Mouse (Mus musculus) stomach, embryonic 15.5 days (tissue): ENCODE data around the gene Sass6. TPM values are rescaled to one million over a fixed set of nuclear protein-coding genes. Genes with fewer than 3 reads are reported as not detected.

Source experiments
- ATAC-seq: fragments of 200-750 bp; cut with Nextera tagmentation; 2 replicates; pipeline ENCODE4 v1.8.0; 2017; ENCODE audit warnings: low read depth, moderate number of reproducible peaks, moderate TSS enrichment; ENCODE audit not compliant: insufficient read depth, low FRiP score
- H3K27ac ChIP-seq: fragments of 300-500 bp; sonication (generic); 2 replicates; pipeline ENCODE4 v1.5.1; 2015; ENCODE audit warnings: mild to moderate bottlenecking, inconsistent platforms
- H3K27me3 ChIP-seq: fragments of 300-500 bp; sonication (generic); replicated peaks from 2 replicates; pipeline ENCODE4 v1.6.1; 2015; ENCODE audit warnings: inconsistent platforms
- H3K36me3 ChIP-seq: fragments of 300-500 bp; sonication (generic); 2 replicates; pipeline ENCODE4 v1.6.1; 2015; ENCODE audit warnings: inconsistent platforms
- H3K4me1 ChIP-seq: fragments of 300-500 bp; sonication (generic); 2 replicates; pipeline ENCODE4 v1.6.1; 2015; ENCODE audit warnings: inconsistent platforms
- H3K4me2 ChIP-seq: fragments of 300-500 bp; sonication (generic); 2 replicates; pipeline ENCODE4 v1.6.1; 2015; ENCODE audit warnings: mild to moderate bottlenecking, inconsistent platforms
- H3K4me3 ChIP-seq: fragments of 300-500 bp; sonication (generic); replicated peaks from 2 replicates; pipeline ENCODE4 v1.5.1; 2015; ENCODE audit warnings: inconsistent platforms
- H3K9ac ChIP-seq: fragments of 300-500 bp; sonication (generic); 2 replicates; pipeline ENCODE4 v1.6.1; 2015; ENCODE audit warnings: inconsistent platforms
- H3K9me3 ChIP-seq: fragments of 300-500 bp; sonication (generic); 2 replicates; pipeline ENCODE4 v1.6.1; 2016; ENCODE audit warnings: inconsistent platforms
- WGBS: fragments of 180-500 bp; shearing (Covaris S2); methylation state at CpG from one replicate; pipeline ENCODE4 v1.1.7; 2015; 5-methylcytosine and 5-hydroxymethylcytosine counted together
- polyA plus RNA-seq: library from polyadenylated mRNA; unstranded; fragments of >200 nt; fragmentation: Nextera tagmentation; extraction: Ambion mirVana; gene quantifications from 2 replicates; pipeline ENCODE4 v1.2.1, GENCODE M21; 2015

Gene Sass6
- polyA plus RNA-seq, 1 experiment from 2014 or later, result 20.5 TPM

DNA sequence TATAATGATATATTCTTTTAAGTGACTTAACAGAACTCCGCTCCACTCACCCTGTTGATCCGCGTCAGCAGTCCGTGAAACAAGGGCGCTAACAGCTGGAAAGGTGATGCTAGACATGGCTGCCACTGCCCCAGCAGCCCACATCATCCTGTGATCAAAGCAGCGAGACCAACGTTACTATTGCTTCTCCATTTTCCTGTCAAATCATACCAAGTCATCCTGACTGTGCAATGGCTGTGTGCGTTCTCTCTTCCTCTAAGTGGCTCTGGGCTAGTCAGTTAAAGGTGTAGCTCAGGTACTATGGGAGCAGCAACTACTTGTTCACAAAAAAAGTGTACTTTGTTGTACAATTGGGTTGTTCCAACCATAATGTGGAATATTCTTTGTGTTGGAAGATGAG, 40.1 kb downstream of the Sass6 start:
- WGBS, result 92% methylated on average over 8 of the region's 8 CpGs
- peaks cover 41% of the 10 kb centered on the region for H3K36me3 ChIP-seq
- H3K9ac ChIP-seq, result no peak overlapping the region
- no peaks in the 10 kb centered on the region for H3K27me3 ChIP-seq
- ATAC-seq, result no peak
- no peaks in the 10 kb centered on the region for H3K9me3 ChIP-seq
- H3K4me1 ChIP-seq, result no peaks in the 10 kb centered on the region
- no peak overlapping the region for H3K27ac ChIP-seq
- H3K4me3 ChIP-seq, result no peak overlapping the region
- H3K4me2 ChIP-seq, result no peak overlapping the region

GRCm38 (mm10) chr3:116635799-116636198, 41.0 kb downstream of the Sass6 start:
- no peak for ATAC-seq

GRCm38 (mm10) chr3:116637693-116638476, 43.1 kb downstream of the Sass6 start:
- H3K27ac ChIP-seq, result no peak overlapping the region
- H3K4me1 ChIP-seq, result no peaks in the 10 kb centered on the region
- H3K4me2 ChIP-seq, result no peak overlapping the region
- H3K36me3 ChIP-seq, result peaks cover 54% of the 10 kb centered on the region
- WGBS, result 83% methylated on average over 9 of the region's 9 CpGs
- H3K4me3 ChIP-seq, result no peak overlapping the region
- no peak overlapping the region for H3K9ac ChIP-seq
- no peak for ATAC-seq
- H3K9me3 ChIP-seq, result no peaks in the 10 kb centered on the region
- H3K27me3 ChIP-seq, result no peaks in the 10 kb centered on the region

More at GRCm38 (mm10) chr3:116635799-116636198, 41.0 kb downstream of the Sass6 start:
- Histone ChIP-seq H3K27ac (no peak overlapping the region), H3K9me3 (no peaks in the 10 kb centered on the region), H3K4me1 (no peaks in the 10 kb centered on the region), H3K27me3 (no peaks in the 10 kb centered on the region), H3K36me3 (peaks cover 40% of the 10 kb centered on the region), H3K9ac (no peak overlapping the region), H3K4me2 (no peak overlapping the region), H3K4me3 (no peak overlapping the region)
- 59% methylated on average over 5 of the region's 5 CpGs for WGBS

DNA sequence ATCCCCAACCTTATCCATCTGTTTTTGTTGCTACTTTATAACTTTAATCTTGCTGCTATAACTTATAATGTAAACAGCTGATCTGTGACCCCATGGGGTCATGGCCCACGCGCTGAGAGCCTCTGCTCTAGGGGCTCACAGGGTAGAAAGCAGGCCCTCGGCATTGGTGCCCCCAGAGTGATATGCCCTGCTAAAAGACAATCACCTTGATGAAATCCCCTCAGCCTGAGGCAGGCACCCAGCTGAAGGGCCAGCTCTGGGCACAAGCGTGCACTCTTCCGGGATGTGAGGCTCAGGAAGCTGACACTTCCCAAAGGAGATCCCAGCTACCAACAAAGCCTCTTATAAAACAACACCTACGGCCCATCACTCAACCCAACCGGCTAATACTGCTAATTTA, 43.8 kb downstream of the Sass6 start:
- peaks cover 58% of the 10 kb centered on the region for H3K36me3 ChIP-seq
- no peak overlapping the region for H3K27ac ChIP-seq
- no peaks in the 10 kb centered on the region for H3K27me3 ChIP-seq
- H3K9me3 ChIP-seq, result no peaks in the 10 kb centered on the region
- no peak overlapping the region for H3K9ac ChIP-seq
- ATAC-seq, result no peak
- H3K4me1 ChIP-seq, result no peaks in the 10 kb centered on the region
- WGBS, result 81% methylated on average over 7 of the region's 7 CpGs
- H3K4me3 ChIP-seq, result no peak overlapping the region
- no peak overlapping the region for H3K4me2 ChIP-seq

DNA sequence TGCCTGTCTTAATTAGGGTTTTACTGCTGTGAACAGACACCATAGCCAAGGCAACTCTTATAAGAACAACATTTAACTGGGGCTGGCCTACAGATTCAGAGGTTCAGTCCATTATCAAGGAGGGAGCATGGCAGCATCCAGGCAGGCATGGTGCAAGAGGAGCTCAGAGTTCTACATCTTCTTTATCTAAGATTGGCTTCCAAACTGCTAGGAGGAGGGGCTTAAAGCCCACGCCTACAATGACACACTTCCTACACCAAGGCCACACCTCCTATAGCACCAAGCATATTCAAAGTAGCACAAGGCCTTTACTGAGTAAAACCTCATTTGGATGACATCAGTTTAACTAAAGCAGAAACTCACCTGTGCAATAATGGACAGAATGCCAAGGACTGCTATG, 45.2 kb downstream of the Sass6 start:
- ATAC-seq, result no peak
- no peaks in the 10 kb centered on the region for H3K9me3 ChIP-seq
- H3K27ac ChIP-seq, result no peak overlapping the region
- H3K4me3 ChIP-seq, result no peak overlapping the region
- H3K9ac ChIP-seq, result no peak overlapping the region
- H3K4me1 ChIP-seq, result no peaks in the 10 kb centered on the region
- H3K4me2 ChIP-seq, result no peak overlapping the region
- 76% methylated on average over 1 of the region's 1 CpGs for WGBS
- peaks cover 53% of the 10 kb centered on the region for H3K36me3 ChIP-seq
- no peaks in the 10 kb centered on the region for H3K27me3 ChIP-seq

GRCm38 (mm10) chr3:116641811-116642371, 47.1 kb downstream of the Sass6 start:
- Histone ChIP-seq H3K4me3 (no peak overlapping the region), H3K4me2 (no peak overlapping the region), H3K9ac (no peak overlapping the region), H3K27ac (no peak overlapping the region), H3K9me3 (no peaks in the 10 kb centered on the region), H3K4me1 (no peaks in the 10 kb centered on the region), H3K36me3 (peaks cover 38% of the 10 kb centered on the region), H3K27me3 (no peaks in the 10 kb centered on the region)
- WGBS, result 94% methylated on average over 6 of the region's 6 CpGs
- no peak for ATAC-seq

DNA sequence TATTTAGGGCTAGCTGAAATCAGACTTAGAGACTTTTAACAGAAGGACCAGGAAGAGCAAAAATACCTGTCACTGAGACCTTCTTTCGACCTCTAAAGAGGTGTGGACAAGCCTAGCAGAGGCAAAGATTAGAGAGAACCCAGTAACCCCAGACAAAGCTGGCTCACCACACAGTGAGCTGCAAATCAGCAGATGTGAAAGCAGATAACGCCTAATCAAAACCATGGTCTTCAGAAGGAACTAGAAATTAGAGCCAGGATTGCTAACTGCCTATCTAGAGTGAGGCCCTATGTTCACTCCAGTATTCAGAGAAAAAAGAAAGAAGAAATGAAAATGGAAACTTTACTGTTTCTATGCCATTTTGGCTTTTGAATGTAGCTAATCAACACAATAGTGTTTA, 47.6 kb downstream of the Sass6 start:
- H3K27ac ChIP-seq, result no peak overlapping the region
- H3K4me1 ChIP-seq, result no peaks in the 10 kb centered on the region
- H3K27me3 ChIP-seq, result no peaks in the 10 kb centered on the region
- no peaks in the 10 kb centered on the region for H3K9me3 ChIP-seq
- ATAC-seq, result no peak
- H3K4me2 ChIP-seq, result no peak overlapping the region
- no peak overlapping the region for H3K9ac ChIP-seq
- WGBS, result 93% methylated on average over 2 of the region's 2 CpGs
- H3K36me3 ChIP-seq, result peaks cover 38% of the 10 kb centered on the region
- H3K4me3 ChIP-seq, result no peak overlapping the region

DNA sequence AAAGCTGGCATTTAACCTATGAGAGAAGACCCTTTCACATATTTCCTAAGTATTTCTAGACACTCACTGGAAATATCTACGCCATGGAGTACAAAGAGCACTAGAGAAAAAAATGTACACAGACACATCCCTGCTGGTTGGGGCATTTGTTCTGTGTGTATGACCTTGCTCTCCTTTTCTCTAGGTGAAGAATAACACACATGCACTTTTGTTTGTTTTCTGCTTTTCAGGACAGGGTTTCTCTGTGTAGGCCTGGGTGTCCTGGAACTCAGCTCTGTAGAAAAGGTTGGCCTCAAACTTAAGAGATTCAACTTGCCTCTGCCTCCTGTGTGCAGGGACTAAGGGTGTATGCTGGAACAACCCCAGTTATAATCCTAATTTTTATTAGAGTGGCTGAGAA, 51.6 kb downstream of the Sass6 start:
- WGBS, result 94% methylated on average over 1 of the region's 1 CpGs
- ATAC-seq, result no peak
- H3K36me3 ChIP-seq, result peaks cover 28% of the 10 kb centered on the region

DNA sequence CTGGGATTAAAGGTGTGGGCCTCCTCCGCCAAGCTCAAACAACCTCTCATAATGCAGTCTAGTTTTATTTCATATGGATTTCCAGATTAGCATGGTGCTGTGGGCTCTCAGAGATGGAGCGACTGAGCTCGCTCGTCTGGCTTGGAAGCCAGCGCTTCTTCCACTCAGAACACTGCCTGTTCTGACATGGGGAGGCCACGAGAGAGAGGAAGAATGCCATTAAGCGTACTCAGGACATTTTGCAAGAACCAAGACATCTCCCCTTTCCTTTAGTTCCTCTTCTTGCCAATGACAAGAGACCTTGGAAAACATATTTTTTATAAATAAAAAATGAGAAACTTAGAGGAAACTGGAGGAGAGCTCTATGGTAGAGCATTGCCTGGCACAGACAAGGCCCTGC, 54.0 kb downstream of the Sass6 start:
- peaks cover 10% of the 10 kb centered on the region; the same call in 1 of the 2 replicates for H3K36me3 ChIP-seq
- H3K9me3 ChIP-seq, result no peaks in the 10 kb centered on the region
- H3K27ac ChIP-seq, result no peak overlapping the region
- H3K4me1 ChIP-seq, result no peaks in the 10 kb centered on the region
- no peak overlapping the region for H3K9ac ChIP-seq
- H3K4me2 ChIP-seq, result no peak overlapping the region
- no peak overlapping the region for H3K4me3 ChIP-seq
- no peak for ATAC-seq
- WGBS, result 87% methylated on average over 7 of the region's 7 CpGs
- H3K27me3 ChIP-seq, result no peaks in the 10 kb centered on the region

More for the DNA sequence above, 51.6 kb downstream of the Sass6 start:
- Histone ChIP-seq H3K9me3 (no peaks in the 10 kb centered on the region), H3K4me2 (no peak overlapping the region), H3K9ac (no peak overlapping the region), H3K27ac (no peak overlapping the region), H3K4me3 (no peak overlapping the region), H3K27me3 (no peaks in the 10 kb centered on the region), H3K4me1 (no peaks in the 10 kb centered on the region)

GRCm38 (mm10) chr3:116650698-116651097, 55.9 kb downstream of the Sass6 start:
- no peak overlapping the region for H3K27ac ChIP-seq
- no peak for ATAC-seq
- H3K9me3 ChIP-seq, result no peaks in the 10 kb centered on the region
- no peak overlapping the region for H3K4me2 ChIP-seq
- no peak overlapping the region for H3K9ac ChIP-seq
- H3K4me3 ChIP-seq, result no peak overlapping the region
- WGBS, result 93% methylated on average over 9 of the region's 9 CpGs
- H3K36me3 ChIP-seq, result peaks cover 3% of the 10 kb centered on the region; the same call in 1 of the 2 replicates
- no peaks in the 10 kb centered on the region for H3K27me3 ChIP-seq
- no peaks in the 10 kb centered on the region for H3K4me1 ChIP-seq

DNA sequence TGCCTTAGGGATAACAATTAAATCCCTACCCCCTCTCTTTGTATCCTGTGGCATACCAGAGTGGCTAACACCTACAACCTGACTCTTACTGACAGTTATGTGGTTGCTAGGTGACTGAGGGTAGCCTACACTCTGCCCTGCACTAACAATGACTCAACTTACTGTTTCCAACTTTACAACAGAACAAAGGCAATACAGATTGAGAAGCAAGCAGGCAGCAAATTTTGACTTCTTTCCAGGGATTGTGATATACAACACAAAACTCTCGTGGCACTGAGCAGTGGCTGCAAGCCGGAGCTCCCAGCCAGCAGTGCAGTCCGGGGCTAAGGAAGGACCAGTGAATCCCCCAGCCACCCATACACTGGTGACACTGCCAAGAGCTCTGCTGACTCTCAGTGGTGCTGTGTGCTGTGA, 57.3 kb downstream of the Sass6 start:
- H3K4me1 ChIP-seq, result no peaks in the 10 kb centered on the region
- WGBS, result 69% methylated on average over 3 of the region's 3 CpGs
- H3K36me3 ChIP-seq, result 0 out of 2 replicates have a peak, but pooled peaks cover 3% of the 10 kb centered on the region
- ATAC-seq, result no peak
- no peak overlapping the region for H3K27ac ChIP-seq
- no peak overlapping the region for H3K9ac ChIP-seq
- H3K9me3 ChIP-seq, result no peaks in the 10 kb centered on the region
- H3K4me3 ChIP-seq, result no peak overlapping the region
- H3K27me3 ChIP-seq, result no peaks in the 10 kb centered on the region
- H3K4me2 ChIP-seq, result no peak overlapping the region

- H3K9ac ChIP-seq, result no peak overlapping the region
- H3K27me3 ChIP-seq, result no peaks in the 10 kb centered on the region
- no peaks in the 10 kb centered on the region for H3K4me1 ChIP-seq
- WGBS, result 65% methylated on average over 5 of the region's 5 CpGs
- 0 out of 2 replicates have a peak, but pooled peaks cover 3% of the 10 kb centered on the region for H3K36me3 ChIP-seq
- H3K4me2 ChIP-seq, result no peak overlapping the region
- no peak overlapping the region for H3K27ac ChIP-seq
- ATAC-seq, result no peak
- H3K9me3 ChIP-seq, result no peaks in the 10 kb centered on the region
- H3K4me3 ChIP-seq, result no peak overlapping the region
Observed at GRCm38 (mm10) chr3:116653278-116653945, 58.6 kb downstream of the Sass6 start.
